Mouse (Mus musculus): ENCODE data around the gene Rtca. TPM values are rescaled to one million over a fixed set of nuclear protein-coding genes. Genes with fewer than 3 reads are reported as not detected.

Rtca gene
- 84.2 and 86.5 TPM in 2 replicates for polyA plus RNA-seq (2012; rRNA removed)

DNA sequence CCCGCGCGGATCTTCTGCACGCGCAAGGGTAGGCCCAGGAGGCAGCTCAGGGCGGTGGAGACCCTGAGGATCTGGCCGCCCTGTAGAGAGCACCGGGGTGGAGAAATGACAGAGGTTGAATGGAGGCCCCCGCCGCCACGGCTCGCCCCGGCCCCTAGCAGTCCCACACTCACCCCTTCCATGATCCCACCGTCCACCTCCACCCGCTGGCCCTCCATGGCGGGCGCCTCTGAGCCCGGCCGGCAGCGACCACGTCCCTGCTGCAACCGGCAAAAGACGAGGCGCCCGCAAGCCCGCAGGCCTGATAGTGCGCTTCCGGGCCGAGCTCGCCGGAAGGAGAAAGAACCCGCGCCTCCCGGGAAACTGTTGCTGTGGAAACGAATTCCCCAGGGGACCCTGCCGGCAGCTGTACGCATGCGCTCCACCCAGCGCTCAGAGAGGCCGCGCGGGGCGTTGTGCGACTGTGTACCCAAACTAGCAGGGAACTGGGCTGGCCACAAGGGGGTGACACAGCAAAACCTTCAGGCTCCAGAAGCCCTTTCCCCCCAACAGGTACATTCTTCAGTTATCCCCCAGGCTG, at the start of gene Rtca:
Rtca (minus strand) TSS at position 437 of the 580 bp plus-strand sequence.
- DNase-seq (ENCODE audit: extremely low spot score in 1 of 2, low spot score in 1 of 2): peak; percentile 94 to 99

DNA sequence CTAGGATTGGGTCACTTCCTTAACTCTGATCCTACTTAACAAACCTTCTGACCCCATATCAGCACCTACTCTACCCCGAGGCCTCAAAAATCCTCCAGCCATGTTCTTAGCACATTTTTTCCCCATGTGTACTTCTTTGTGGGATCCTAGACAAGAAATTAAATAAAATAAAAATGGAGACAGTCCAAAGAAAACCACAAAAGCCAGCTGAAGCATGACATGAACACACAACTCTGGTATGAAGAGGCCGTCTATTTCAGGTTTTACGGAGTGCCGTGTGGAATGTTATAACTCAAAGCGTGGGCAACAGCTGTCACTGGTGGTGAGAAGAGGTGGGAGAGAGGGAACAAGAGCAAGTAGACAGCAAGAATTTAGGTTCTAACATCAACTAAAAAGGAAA, 43.4 kb upstream of the Rtca start:
- peak; percentile 13 to 30 for DNase-seq (ENCODE audit: extremely low spot score in 1 of 2, low spot score in 1 of 2)

DNA sequence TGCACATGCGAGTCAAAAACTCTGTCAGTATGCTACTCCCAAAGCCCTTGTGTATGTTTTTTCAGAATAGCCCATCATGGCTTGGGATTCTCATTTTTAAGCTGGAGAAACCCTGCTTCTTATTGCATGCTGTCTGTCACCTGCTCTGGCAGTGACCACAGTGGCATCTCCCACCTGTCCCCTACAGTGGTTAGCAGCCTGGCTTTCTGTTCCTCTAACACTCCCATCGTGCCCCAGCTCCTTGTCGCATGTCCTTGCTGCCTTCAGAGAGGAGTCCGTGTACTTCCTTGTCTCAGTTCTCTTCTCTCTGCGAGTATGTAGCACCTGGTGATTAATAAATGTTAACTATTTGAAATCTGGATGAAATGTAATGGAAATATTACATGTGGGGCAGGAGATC, 39.4 kb upstream of the Rtca start:
- DNase-seq (ENCODE audit: extremely low spot score in 1 of 2, low spot score in 1 of 2): no peak

DNA sequence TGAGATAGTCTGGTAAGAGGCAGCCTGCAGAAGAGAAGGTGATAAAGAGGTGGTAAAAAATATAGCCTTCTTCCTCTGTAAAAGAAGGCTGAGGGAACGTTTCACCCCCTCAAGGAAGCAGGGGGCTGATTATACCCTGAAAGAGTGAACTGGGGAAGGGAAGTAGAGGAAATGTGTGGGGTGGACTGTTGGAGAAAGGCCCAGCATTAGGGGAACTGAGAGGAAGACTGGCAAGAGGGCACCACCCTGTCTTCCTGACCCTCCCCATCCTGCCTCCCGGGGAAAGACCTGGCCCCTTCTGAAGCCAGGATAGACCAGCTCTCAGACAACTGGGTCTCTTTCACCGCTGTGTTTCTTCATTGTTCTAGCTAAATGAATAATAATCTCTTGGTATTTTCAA, 34.5 kb upstream of the Rtca start:
- no peak for DNase-seq (ENCODE audit: extremely low spot score in 1 of 2, low spot score in 1 of 2)

DNA sequence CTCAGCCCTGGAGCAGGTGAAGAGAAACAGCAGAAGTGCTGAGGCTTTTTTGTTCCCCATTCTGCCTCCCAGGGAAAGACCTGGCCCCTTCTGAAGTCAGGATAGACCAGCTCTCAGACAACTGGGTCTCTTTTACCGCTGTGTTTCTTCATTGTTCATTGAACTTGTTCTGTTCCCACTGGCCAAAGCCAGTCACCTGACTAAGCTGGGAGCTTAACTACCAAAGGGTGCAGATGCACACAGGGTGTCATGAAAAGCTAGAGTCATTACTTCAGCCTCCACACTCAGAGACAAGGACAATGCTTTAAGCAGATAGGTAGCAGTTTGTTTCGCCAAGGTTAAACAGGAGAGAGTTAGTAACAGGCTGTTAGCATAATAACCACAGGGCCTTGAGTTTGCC, 34.1 kb upstream of the Rtca start:
- no peak for DNase-seq (ENCODE audit: extremely low spot score in 1 of 2, low spot score in 1 of 2)

DNA sequence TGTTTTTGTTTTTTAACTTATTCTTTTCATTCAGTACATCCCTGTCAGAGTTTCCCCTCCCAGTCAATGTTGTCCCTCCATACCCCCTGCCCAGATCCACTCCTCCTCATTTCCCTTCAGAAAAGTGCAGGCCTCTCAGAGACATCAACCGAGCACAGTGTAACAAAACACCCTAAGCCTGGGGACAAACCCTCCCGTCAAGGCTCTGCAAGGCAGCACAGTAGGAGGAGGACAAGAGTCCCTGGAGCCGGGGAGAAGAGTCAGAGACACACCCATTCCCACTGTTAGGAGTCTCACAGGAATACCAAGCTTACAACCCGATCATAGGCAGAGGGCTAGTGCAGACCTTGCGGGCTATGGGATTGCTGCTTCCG, 29.2 kb upstream of the Rtca start:
- DNase-seq (ENCODE audit: extremely low spot score in 1 of 2, low spot score in 1 of 2): no peak

DNA sequence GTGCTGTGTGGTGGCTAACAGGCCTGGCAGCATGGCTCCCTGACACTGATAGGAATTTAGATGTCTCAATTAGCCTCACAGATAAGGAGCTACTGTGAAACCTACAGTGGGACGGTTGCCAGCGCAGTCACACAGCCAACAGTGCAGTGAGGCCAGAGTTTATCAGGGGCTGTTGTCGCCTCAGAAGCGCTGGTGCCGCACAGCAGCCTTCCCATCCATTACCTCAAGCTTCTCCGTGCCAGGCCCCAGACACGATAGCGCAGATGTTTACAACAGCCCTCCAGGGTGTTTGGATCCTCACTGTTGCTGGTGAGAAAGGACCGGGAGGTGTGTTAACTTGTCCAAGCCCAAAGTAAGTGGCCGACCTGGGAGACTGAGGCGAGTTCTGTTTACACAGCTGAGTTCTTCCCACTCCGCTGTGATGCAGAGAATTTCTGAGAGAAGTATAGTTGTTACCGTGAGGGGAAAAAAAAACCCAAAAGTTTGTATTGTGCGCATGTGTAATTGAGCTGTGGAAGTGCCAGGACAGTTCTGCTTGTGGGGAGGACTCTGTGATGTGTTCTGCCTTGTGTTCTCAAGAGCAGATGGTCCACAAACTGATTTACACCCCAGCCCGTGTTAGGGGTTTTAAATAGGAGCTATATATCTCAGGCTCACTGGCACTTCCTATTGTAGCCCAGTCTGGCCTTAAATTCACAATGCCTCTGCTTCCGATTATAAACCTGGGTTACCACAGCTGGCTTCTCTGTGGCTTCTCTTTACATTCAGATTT, 28.6 kb upstream of the Rtca start:
- no peak for DNase-seq (ENCODE audit: extremely low spot score in 1 of 2, low spot score in 1 of 2)

DNA sequence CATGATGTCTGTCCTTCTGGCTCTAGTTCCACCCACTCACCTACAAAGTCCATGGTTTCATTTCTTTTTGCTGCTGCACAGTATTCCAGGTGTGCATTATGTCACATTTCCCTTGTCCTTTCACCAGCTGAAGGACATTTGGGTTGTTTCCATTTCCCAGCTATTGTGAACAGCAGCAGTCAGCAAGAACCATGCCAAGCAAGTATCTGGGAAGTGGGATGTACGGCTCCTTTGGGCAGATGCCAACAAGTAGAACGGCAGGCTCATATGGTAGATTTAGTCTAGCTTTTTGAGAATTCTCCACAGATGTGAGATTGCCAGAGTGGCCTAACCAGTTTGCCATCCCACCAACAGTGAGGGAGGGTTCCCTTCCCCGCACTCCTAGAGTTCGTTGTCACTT, 22.8 kb upstream of the Rtca start:
- DNase-seq (ENCODE audit: extremely low spot score in 1 of 2, low spot score in 1 of 2): peak; percentile 20 to 61

DNA sequence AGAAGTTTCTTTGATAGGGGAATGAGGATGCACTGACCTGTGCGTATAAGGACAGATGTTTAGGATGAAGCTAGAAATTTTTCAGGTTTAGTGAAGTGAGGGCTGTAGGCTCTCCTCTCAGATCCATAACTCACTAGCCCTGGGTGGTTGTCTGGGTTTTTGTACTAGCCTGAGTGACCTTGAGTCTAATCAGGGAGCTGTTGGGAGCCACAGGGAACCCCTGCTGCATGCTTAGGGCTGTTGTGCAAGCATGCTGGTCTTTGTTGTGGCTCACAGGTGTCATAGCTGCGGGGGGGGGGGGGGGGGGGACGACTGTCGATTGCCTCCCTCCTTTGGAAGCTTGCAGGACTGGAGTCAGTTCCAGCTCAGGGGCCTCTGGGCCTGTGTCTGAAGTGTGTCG, 21.7 kb upstream of the Rtca start:
- DNase-seq (ENCODE audit: extremely low spot score in 1 of 2, low spot score in 1 of 2): no peak

DNA sequence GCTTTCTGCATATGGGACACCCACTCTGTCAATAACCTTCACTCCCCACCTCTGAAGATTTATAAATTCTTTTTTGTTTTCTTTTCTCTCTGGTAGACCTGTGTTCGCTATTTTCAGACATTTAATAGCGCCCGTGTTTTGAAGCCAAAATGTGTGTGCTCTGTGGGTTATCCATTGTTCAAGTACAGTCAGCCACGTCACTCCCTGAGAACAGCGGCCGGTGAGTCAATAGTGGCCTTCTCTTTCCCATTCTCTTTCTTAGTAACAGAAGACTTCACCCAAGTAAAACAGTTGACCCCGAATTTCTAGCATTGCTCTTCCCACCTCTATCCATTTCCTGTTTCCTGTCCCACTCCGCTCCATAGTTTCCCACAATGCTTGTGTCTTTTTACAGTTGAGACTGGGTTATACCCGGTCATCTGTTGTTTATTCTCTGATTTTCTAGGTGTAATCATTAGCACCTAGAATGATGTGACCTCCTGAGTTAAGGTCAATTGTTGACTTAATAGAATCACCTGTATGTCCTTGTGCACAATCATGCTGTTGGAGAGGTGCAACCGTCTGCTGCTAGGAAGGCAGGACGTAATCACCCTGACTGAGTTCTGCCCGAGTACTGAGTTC, 12.2 kb upstream of the Rtca start:
- no peak for DNase-seq (ENCODE audit: extremely low spot score in 1 of 2, low spot score in 1 of 2)

DNA sequence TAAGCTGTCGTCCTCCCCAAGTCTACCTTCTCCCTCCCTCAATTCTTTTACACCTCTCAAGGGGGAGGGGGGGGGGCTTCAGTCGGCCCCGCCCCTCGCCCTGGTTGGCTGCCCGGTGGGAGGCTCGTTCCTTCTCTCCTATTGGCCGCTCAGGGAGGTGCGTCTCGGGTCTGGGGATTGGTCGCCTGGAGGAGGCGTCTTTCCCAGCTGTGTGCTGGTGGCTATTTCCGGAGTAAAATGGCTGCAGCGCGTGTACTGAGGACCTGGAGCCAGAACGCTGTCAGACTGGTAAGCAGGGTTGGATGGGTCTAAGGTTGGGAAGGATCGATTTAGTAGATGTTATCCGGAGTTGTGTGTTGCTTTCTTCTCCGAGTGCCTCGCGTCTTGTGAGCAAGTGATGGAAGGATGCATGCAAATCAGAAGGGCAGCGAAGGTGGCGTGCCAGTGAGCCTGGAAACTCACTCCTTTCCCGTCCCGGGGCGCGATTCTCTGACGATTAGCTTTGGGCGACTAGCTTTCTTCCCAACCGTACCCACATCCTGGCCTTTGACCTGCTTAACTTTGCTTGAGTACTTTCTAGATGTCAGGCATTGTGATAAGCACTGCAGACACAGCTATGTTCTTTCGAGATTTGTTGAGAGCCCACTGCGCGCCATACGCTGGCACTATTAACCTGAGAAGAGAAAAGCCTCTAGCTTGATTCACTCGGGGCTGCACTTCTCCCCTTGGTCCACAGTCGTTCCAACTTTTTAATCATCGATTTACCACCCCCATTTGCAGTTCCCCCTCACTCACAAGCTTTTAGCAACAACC, 5.1 kb upstream of the Rtca start, which contains the start of gene Dbt:
Dbt (plus strand) TSS at position 167 of the 813 bp plus-strand sequence.
- peak; percentile 71 to 88 for DNase-seq (ENCODE audit: extremely low spot score in 1 of 2, low spot score in 1 of 2)

DNA sequence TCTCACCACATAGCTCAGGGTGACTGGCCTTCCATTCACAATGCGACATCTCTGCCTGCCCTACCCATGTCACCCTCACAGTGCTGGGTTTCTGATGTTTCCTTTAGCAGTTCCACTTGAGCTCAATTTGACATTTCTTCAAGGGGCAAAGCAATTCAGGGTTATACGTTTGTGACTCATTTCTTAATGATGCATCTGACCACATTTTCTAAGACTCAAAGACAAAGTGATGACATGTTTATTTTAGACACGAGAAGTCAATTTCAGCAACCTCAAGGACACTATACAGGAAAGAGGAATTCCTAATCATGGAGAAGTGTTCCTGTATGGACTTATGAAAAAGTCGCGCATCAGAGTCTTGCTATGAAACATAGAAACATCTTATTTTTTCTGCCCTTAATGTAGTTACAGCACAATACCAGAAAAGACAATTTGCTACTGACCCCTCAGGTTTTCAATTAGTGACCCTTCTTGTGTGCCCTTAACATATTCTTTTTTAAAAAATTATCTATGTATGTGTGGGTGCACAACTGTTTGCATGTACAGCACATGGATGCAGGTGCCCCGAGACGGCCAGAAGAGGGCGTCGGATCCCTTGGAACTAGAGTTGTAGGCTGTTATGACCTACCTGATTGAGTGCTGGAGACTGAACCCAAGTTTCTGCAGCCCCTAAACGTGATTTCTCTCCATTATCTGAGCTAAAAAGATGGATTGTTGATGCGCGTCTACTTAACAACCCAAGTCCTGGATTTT, 4.3 kb upstream of the Rtca start:
- no peak for DNase-seq (ENCODE audit: extremely low spot score in 1 of 2, low spot score in 1 of 2)

DNA sequence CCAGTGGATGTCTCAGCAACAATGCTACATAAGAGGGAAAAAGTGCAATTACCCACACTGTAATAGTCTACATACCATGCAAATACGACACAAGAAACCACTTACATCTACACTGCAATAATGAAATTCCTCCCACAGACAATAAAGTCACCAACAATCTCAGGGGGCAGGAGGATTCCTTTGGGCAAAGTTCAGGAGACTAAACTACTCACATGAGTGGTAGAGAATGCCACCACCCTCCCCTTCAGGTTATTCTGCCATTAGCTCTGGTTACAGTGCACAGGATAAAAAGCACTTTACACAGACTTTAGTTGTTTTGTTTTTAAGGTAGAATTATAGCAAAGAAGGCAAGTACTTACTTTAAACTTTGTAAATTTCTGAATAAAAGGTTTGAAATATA, 12.3 kb downstream of the Rtca start:
- no peak for DNase-seq (ENCODE audit: extremely low spot score in 1 of 2, low spot score in 1 of 2)

DNA sequence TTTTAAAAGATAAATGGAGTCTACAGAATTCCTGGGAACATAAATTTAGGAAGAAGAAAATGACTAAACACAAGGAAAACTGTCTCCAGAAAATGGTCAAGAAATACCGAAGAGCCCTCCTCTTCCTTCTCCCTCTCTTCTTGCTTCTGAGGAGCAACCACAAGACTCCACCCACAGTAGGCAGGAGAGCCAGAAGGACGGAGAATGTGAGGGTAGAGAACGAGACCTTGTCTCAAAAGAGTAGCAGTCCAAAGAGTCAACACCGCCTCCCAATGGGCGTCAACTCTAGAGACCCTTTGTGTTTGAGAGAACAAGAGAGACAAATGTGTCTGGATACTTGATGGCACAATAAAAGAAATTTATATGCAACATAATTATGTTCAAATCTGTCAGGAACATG, 14.3 kb downstream of the Rtca start:
- DNase-seq (ENCODE audit: extremely low spot score in 1 of 2, low spot score in 1 of 2): no peak

DNA sequence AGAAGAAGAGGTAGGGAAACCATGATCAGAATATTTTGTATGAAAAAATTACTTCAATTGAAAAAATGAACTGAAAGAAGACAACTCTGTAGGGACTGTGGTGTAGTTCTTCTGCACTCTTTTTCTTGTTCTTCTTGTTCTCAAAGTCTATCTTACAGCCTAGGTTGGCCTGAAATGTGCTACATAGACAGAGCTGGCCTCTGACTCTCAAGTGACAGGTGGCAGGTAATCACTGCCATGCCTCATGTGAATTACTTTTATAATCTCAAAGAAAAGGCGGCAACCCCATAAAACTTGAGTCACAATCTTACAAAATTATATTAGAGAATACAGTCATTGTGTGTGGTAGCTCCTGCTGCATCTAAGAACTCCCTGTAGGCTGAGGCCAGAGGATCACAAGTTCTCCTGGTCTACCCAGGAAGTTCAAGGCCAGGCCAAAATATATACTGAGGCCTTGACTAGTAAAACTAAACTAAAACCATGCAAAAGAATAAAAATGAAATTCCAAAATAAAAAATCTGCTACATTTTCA, 16.0 kb downstream of the Rtca start:
- no peak for DNase-seq (ENCODE audit: extremely low spot score in 1 of 2, low spot score in 1 of 2)

DNA sequence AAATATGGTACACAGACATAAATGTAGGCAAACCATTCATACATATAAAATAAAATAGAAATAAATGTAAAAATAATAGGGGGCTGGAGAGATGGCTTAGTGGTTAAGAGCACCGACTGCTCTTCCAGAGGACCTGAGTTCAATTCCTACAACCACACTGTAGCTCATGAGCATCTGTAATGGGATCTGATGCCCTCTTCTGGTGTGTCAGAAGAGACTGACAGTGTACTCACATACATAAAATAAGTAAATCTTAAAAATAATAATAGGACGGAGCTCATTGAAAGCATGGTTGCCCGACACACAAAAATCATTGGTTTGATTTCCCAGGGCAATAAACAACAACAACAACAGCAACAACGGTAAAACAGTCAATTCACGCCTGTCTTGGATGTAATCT, 17.1 kb downstream of the Rtca start:
- DNase-seq (ENCODE audit: extremely low spot score in 1 of 2, low spot score in 1 of 2): no peak

DNA sequence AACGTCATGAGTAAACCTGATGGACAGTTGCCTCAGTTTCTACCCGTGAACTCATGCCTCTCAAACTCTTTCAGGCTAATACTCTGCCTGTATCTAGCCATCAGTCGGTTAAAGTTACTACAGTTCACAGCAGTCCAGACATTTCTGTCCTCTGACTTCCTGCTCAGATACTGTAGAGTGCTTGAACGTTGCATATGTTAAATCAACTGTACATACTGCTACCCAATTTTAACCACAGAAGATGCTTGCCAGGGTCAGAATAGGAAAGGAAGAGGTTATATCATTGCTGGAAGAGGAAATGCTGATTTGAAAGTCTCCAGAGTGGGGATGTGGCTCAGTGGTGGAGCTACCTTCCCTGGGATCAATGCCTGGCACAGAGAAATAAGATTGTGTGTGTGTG, 24.7 kb downstream of the Rtca start:
- DNase-seq (ENCODE audit: extremely low spot score in 1 of 2, low spot score in 1 of 2): no peak

DNA sequence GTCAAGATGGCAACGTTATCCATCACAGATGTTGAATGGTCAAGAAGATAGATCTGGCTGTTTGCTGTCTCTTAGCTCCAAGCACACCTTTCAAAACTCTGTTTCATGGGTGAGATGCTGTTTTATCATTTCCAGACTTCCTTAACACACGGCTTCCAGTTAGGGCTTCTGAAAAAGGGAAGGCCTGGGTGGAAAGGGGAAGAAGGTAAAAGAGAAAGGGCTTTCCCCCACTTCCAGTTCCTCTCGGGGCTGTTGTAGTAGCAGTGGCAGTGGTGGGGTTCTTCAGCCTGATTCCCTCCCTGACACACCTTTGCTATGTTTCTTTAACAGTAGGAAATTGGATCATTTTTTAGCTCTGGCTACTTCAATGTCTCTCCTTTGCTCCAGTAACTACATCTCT, 25.3 kb downstream of the Rtca start:
- no peak for DNase-seq (ENCODE audit: extremely low spot score in 1 of 2, low spot score in 1 of 2)

DNA sequence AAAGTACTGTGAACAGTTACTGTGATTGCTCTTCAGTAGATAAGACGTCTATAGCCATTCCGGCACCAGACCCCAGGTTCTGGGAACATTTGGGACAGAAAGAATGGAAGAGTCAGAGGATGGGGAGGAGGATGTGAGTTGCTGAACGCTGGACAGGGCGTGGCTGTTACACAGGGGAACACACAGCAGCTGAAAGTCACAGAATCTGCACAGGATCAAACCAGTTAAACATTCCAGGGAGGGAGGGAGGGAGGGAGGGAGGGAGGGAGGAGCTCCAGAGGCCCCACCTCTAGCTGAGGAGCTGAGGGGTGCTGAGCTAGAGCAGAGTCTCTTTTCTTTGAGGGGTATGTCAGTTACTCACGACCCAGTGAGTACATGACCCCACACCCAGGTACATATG, 27.1 kb downstream of the Rtca start:
- DNase-seq (ENCODE audit: extremely low spot score in 1 of 2, low spot score in 1 of 2): no peak

DNA sequence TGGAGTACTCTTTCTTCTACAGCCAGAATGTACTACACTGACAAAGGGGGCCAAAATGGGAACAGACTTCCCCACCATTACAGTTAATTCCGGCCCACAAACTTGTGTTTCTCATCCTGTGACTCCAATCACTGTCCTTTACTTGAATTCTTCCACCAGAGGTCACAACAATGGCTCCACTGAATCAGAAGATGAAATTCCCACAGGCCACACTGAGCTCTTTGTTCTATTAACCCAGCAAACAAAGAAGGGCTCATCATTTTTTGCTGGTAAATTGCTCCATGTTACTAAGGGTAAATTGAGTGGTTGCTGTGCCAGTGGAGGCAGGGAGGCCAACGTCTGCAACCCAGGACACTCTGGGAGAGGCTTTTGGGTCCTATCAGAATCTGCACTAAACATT, 27.9 kb downstream of the Rtca start:
- DNase-seq (ENCODE audit: extremely low spot score in 1 of 2, low spot score in 1 of 2): no peak
